Mouse (Mus musculus) testis, adult 2 months (tissue): ENCODE data around the gene Tk1.

Experiments
- CTCF ChIP-seq: fragments of 200-500 bp; IDR thresholded peaks from 2 replicates; pipeline ENCODE4 v1.5.1; 2012; ENCODE audit warnings: low read depth, mild to moderate bottlenecking, inconsistent platforms, low read length, moderate library complexity; ENCODE audit not compliant: control insufficient read depth, insufficient read depth, insufficient replicate concordance
- POLR2A ChIP-seq: fragments of 200-500 bp; IDR thresholded peaks from 2 replicates; pipeline ENCODE4 v1.6.1; 2012; ENCODE audit warnings: low read depth, mild to moderate bottlenecking, inconsistent platforms, low read length, moderate library complexity; ENCODE audit not compliant: control insufficient read depth

DNA sequence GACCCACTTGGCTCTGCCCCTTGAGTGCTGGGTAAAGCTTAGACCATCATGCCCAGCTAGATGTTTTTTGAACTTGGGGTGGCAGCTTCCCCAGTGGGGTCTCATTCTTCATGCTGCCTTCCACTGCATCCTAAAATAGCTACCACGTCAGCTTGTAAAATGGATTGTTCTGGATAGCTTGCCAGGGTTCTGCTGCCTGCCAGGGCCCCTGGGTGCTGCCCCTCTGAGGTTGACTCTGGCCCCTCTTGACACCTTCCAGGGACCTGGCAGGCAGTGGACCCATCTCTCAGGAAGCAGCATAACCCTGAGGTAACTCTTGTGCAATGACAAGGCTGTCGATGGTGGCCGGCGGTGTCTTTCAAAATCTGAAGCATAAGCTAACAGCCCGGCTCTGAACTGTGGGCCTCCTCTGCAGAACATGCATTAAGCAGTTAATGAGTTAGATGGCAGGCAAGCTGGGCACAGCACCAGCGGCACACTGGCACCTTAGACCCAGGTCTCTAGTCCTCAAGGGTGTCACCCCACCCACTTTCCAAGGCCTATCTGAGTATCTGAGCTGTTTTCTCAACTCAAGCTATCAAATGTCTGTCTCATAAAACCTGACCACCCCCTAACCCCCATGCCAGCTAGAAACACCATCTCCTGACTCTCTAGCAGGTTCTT lies 11.1 kb downstream of the Tk1 start:
- no peak for TF ChIP-seq POLR2A
- TF ChIP-seq CTCF = no peak
